Mouse (Mus musculus): ENCODE measurements around the gene Lmnb2. TPM values are rescaled to one million over a fixed set of nuclear protein-coding genes. Genes with fewer than 3 reads are reported as not detected.

Gene Lmnb2
- total RNA-seq, 2 experiments from 2014 or later: 17.5 to 19.6 TPM

DNA sequence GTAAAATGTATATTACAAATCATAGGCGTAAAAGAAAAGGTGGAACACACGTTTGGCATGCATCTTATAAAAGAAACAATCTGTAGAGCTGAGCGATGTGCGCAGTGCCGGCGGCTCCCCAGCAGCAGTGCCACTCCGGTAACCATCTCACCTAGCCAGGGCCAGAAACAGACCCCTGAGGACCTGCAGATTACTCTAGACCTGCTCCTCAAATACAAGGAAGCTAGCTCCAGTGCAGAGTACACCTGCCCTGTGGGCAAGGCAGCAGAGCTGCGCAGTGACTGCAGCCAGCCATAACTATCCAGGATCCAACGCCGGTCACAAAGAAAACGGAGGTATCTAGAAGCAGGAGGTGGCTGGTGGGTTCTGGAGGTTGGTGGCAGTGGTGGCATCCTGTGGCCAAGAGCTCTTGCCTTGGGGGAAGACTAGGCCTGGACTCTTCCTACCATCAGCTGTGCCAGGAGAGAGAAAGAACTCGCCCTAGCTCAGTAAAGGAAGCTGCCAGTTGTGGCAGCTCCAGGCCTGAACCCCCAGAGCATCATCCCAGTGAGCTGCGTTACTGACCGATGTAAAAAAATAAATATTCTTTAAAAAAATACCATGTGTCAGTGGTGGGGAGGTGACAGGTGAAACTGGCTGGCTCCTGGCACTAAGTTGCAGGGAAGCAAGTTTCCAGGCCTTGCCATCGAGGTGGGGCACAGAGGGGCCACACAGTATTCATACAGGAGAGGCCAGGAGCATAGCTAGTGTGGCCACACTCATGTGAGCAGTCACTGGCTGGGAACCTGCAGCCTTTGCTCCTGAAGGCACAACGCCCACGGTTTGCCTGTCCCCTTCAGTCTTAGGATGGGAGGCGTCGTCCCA lies 16.4 kb downstream of the Lmnb2 start:
- no peak for DNase-seq (ENCODE audit: extremely low spot score in 1 of 2, low spot score in 1 of 2)

GRCm38 (mm10) chr10:80900318-80901247 lies 17.5 kb downstream of the Lmnb2 start, which contains the start of gene Timm13:
Gene Timm13, minus strand, starts transcription at chr10:80900969.
- DNase-seq (ENCODE audit: extremely low spot score in 1 of 2, low spot score in 1 of 2): peak; percentile 89 to 92

GRCm38 (mm10) chr10:80899591-80900317 lies 18.3 kb downstream of the Lmnb2 start:
- no peak for DNase-seq (ENCODE audit: extremely low spot score in 1 of 2, low spot score in 1 of 2)

GRCm38 (mm10) chr10:80899074-80899473 lies 19.0 kb downstream of the Lmnb2 start:
- DNase-seq (ENCODE audit: extremely low spot score in 1 of 2, low spot score in 1 of 2): no peak

GRCm38 (mm10) chr10:80897861-80898510 lies 20.1 kb downstream of the Lmnb2 start:
- peak; percentile 48 to 51 for DNase-seq (ENCODE audit: extremely low spot score in 1 of 2, low spot score in 1 of 2)

- no peak for DNase-seq (ENCODE audit: extremely low spot score in 1 of 2, low spot score in 1 of 2)
These were observed 21.2 kb downstream of the Lmnb2 start for GRCm38 (mm10) chr10:80896581-80897485.

- DNase-seq (ENCODE audit: extremely low spot score in 1 of 2, low spot score in 1 of 2): no peak
These were observed 22.3 kb downstream of the Lmnb2 start for GRCm38 (mm10) chr10:80895697-80896096.

DNA sequence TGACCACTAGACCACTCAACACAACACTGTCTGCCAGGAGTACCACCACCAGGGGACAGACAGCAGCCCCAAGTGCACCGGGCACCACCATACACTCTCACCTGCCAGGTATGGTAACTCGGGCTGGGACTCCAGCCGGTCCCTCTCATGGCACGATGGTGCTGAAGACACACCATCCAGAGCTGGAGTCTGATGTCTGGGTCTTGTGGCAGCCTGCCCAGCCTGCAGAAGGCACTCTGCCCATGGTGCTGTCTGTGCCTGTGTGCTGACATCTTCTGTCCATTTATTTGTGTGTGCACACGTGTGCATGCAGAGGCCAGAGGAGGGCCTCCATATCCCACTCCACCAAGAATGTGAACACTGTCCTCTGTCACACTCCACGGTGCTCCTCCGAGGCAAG lies 22.9 kb downstream of the Lmnb2 start:
- no peak for DNase-seq (ENCODE audit: extremely low spot score in 1 of 2, low spot score in 1 of 2)

GRCm38 (mm10) chr10:80887181-80887580 lies 30.9 kb downstream of the Lmnb2 start:
- no peak for DNase-seq (ENCODE audit: extremely low spot score in 1 of 2, low spot score in 1 of 2)

DNA sequence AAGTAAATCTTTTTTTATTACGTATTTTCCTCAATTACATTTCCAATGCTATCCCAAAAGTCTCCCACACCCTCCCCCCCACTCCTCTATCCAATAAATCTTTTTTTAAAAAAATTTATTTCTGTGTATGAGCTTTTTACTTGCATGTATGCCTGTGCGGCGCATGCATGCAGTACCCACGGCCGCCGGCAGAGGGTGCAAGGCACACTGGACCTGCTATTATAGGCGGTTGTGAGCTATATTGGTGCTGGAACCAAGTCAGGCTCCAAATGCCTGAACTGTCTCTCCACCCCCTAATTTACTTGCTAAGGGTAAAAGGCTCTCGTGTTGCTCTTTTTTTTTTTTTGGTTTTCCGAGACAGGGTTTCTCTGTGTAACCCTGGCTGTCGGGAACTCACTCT lies 36.7 kb downstream of the Lmnb2 start:
- DNase-seq (ENCODE audit: extremely low spot score in 1 of 2, low spot score in 1 of 2): peak in 1 of 2 experiments; percentile 71

DNA sequence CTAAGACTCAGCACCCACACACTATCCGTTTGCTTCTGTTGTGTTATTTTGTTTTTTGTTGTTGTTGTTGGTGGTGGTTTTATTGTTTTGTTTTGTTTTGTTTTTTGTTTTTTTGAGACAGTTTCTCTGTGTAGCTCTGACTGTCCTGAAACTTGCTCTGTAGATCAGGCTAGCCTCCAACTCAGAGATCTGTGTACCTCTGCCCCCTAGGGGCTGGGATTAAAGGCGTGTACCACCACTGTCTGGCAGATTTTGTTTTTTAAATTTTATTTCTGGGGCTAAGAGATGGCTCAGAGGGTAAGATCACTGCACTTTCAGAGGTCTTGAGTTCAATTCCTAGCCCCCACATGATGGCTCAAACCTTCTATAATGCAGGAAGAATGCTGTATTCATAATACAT lies 37.1 kb downstream of the Lmnb2 start:
- DNase-seq (ENCODE audit: extremely low spot score in 1 of 2, low spot score in 1 of 2): no peak

GRCm38 (mm10) chr10:80880131-80880641 lies 37.9 kb downstream of the Lmnb2 start:
- DNase-seq (ENCODE audit: extremely low spot score in 1 of 2, low spot score in 1 of 2): peak; percentile 55 to 78

DNA sequence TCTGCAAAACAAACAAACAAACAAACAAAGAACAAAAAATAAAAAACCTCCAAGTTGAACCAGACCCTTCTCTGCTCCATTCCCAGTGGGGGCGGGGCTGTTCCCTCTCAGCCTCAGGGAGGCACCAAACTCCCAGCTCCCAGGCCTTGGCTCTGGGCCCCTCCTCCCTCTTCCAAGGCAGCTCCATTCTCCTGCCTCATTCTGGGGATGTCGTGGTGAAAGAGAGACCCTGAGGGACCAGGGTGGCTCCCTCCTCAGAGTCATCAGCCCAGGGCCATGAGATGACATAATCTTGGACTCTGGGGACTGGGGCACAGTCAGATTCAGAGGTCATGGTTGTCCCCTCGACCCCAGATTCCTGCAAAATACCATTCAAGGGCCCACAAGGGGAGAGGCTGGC lies 41.5 kb downstream of the Lmnb2 start:
- no peak for DNase-seq (ENCODE audit: extremely low spot score in 1 of 2, low spot score in 1 of 2)

DNA sequence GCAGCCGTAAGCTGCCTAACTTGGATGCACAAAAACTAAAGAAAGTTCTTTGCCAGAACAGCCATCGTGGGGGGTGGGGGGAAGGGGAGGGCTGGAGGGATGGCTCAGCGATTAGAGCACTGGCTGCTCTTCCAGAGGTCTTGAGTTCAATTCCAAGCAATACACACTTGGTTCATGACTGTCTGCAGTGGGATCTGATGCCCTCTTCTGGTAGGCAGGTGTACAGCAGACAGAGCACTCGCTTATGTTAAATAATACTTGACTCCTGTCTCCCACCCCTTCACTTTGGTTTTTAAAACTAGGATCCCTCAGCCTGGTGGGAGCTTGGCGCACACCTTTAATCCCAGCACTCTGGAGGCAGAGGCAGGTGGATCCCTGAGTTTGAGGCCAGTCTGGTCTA lies 42.0 kb downstream of the Lmnb2 start:
- peak in 1 of 2 experiments; percentile 62 for DNase-seq (ENCODE audit: extremely low spot score in 1 of 2, low spot score in 1 of 2)

DNA sequence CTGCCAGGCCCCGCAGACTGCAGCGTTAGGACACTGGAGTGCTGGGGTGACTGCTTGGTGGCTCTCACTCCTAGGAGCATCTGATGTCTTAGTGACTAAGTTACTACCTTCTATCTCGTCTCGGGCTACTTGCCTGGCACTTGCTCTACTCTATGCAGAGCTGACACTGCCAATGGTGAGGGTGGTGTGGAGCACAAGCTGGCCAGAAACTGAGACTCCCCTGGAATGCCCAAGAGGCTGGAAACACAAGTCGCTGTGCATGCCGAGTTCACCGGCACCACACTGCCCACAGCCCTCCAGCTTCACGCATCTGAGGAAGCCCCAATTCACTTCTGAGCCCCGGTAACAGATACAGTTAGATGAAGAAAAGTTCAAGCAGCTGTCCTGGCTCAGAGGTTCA lies 44.0 kb downstream of the Lmnb2 start:
- DNase-seq (ENCODE audit: extremely low spot score in 1 of 2, low spot score in 1 of 2): no peak

- DNase-seq (ENCODE audit: extremely low spot score in 1 of 2, low spot score in 1 of 2): no peak
These were observed 46.5 kb downstream of the Lmnb2 start, which contains the start of gene Tmprss9 for GRCm38 (mm10) chr10:80871581-80871980. Gene Tmprss9, plus strand, starts transcription at chr10:80871848.

DNA sequence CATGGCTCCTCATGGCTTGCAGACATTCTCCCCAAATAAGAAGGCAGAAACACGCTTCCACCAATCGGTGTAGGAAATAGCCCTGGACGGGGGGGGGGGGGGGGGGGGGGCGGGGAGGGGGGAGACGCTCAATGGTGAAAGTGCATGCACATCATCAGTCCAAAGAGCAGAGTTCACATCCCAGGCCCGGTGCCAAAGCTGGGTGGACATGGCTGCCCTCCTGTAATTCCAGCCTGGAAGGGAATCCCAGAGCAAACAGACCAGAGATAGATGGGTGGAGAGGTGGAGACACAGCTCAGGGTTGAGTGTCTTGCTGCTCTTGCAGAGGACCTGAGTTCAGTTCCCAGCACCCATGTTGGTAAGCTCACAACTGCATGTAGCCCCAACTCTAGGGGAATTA lies 47.1 kb downstream of the Lmnb2 start:
- DNase-seq (ENCODE audit: extremely low spot score in 1 of 2, low spot score in 1 of 2): no peak

DNA sequence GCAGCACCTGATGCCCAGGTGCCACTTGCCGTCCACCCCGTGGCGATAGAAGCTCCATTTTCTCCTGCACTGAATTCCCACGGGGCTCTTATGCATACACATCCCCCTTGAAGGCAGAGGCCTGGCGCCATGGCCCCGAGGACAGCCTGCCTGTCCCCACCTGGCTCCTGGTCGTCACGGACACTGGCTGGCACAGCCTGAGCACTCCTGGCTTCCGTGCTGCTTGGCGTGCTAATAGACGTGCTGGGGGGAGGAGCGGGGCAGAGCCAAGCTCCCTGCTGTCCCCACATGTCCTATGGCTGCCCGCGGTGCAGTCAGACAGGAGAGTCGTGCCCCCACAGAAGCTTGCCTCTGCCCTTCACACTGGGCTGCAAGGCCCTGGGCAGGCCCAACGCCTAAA lies 53.6 kb downstream of the Lmnb2 start:
- DNase-seq (ENCODE audit: extremely low spot score in 1 of 2, low spot score in 1 of 2): no peak

- DNase-seq (ENCODE audit: extremely low spot score in 1 of 2, low spot score in 1 of 2): no peak
These were observed 55.7 kb downstream of the Lmnb2 start for GRCm38 (mm10) chr10:80862305-80862704.
